Mouse (Mus musculus): ENCODE results near the gene Gm21477. TPM values are rescaled to one million over a fixed set of nuclear protein-coding genes. Genes with fewer than 3 reads are reported as not detected.
"Not testable (repeated sequence)": the region's sequence is repeated elsewhere in the genome, so short reads cannot be mapped to it uniquely, and the experiment has no call there.

The Gm21477 gene
- total RNA-seq (2021) = not detected

GRCm38 (mm10) chrY:87116521-87116920 lies at the start of gene Gm21477:
TSS of gene Gm21477 (plus strand) at chrY:87116821.
- intact Hi-C loops (cut with DNase I); DNase-seq (ENCODE audit: low spot score in 2 of 2): not testable (repeated sequence)
